Mouse (Mus musculus) kidney, embryonic 16.5 days (tissue): ENCODE results near the gene Nus1. TPM values are rescaled to one million over a fixed set of nuclear protein-coding genes. Genes with fewer than 3 reads are reported as not detected.

Source experiments
- ATAC-seq: fragments of 200-750 bp; cut with Nextera tagmentation; 2 replicates; pipeline ENCODE4 v1.8.0; 2017; ENCODE audit warnings: moderate TSS enrichment; ENCODE audit not compliant: low FRiP score, low TSS enrichment
- H3K27ac ChIP-seq: fragments of 300-500 bp; sonication (generic); 2 replicates; pipeline ENCODE4 v1.5.1; 2014; ENCODE audit warnings: low read length
- H3K27me3 ChIP-seq: fragments of 300-500 bp; sonication (generic); 2 replicates; pipeline ENCODE4 v1.6.1; 2014; ENCODE audit warnings: low read length, control low read depth, mixed read lengths; ENCODE audit not compliant: insufficient read depth
- H3K36me3 ChIP-seq: fragments of 300-500 bp; sonication (generic); 2 replicates; pipeline ENCODE4 v1.6.1; 2014; ENCODE audit warnings: low read length, control low read depth, mixed read lengths; ENCODE audit not compliant: insufficient read depth
- H3K4me1 ChIP-seq: fragments of 300-500 bp; sonication (generic); 2 replicates; pipeline ENCODE4 v1.6.1; 2014; ENCODE audit warnings: low read length, control low read depth, mixed read lengths; ENCODE audit not compliant: insufficient read depth
- H3K4me2 ChIP-seq: fragments of 300-500 bp; sonication (generic); replicated peaks from 2 replicates; pipeline ENCODE4 v1.6.1; 2014; ENCODE audit warnings: low read depth, low read length
- H3K4me3 ChIP-seq: fragments of 300-500 bp; sonication (generic); 2 replicates; pipeline ENCODE4 v1.5.1; 2014; ENCODE audit warnings: mild to moderate bottlenecking, low read length
- H3K9ac ChIP-seq: fragments of 300-500 bp; sonication (generic); replicated peaks from 2 replicates; pipeline ENCODE4 v1.6.1; 2014; ENCODE audit warnings: low read length
- H3K9me3 ChIP-seq: fragments of 300-500 bp; sonication (generic); 2 replicates; pipeline ENCODE4 v1.6.1; 2016; ENCODE audit warnings: low read length, control low read depth
- WGBS: fragments of 180-500 bp; shearing (Covaris S2); extraction: QIAGEN DNeasy Blood & Tissue Kit; methylation state at CpG from one replicate; pipeline ENCODE4 v1.1.7; 2014; 5-methylcytosine and 5-hydroxymethylcytosine counted together
- polyA plus RNA-seq: library from polyadenylated mRNA; unstranded; fragments of >200 nt; fragmentation: Nextera tagmentation; extraction: Ambion mirVana; gene quantifications from 2 replicates; pipeline ENCODE4 v1.2.1, GENCODE M21; 2015

Nus1 gene
- polyA plus RNA-seq, 1 experiment from 2014 or later, result 15.8 TPM

DNA sequence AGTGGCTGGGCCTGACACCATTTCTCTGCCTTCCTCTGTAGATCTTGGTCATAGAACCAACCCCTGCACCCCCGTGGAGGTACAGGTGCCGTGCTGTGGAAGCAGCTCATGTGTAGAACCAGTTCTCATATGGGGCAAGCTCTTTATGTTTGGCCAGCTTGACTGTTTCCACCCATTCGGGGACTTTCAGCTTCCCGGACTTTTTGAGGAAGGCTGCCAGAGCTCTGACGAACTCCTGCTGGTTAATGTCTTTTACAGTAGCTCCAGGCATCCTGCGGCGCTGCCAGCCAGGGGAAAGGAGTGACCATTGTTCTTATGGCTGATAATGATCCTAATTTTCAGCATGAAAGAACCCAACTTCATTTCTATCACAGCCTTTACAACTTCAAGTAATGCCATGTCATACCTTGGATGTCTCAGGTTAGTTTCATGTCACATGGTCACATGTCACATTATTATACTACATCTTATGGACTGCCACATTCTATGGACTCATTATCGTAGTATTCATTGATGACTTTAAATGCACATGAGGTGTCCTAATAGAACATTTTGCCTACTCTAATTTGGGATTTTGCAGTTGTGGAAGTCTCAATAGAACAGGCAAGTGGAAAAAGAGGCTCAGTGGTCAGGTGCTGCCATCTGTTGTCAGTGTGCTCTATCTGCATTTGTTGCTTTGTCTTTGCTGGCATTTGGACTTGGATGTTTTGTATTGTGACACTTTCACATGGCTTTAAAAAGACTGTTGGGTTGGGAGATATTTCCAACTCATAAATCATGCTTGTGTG lies 32.3 kb upstream of the Nus1 start:
- no peak overlapping the region for H3K4me3 ChIP-seq
- H3K9ac ChIP-seq, result no peak overlapping the region
- ATAC-seq, result no peak
- H3K27me3 ChIP-seq, result no peaks in the 10 kb centered on the region
- H3K4me2 ChIP-seq, result no peak overlapping the region
- WGBS, result 39% methylated on average over 8 of the region's 8 CpGs
- H3K9me3 ChIP-seq, result no peaks in the 10 kb centered on the region
- peaks cover 12% of the 10 kb centered on the region for H3K4me1 ChIP-seq
- no peaks in the 10 kb centered on the region for H3K36me3 ChIP-seq
- no peak overlapping the region for H3K27ac ChIP-seq

- Histone ChIP-seq H3K27me3 (no peaks in the 10 kb centered on the region), H3K27ac (no peak overlapping the region), H3K4me3 (no peak overlapping the region), H3K4me2 (no peak overlapping the region), H3K36me3 (no peaks in the 10 kb centered on the region), H3K9ac (no peak overlapping the region), H3K4me1 (peaks cover 9% of the 10 kb centered on the region), H3K9me3 (no peaks in the 10 kb centered on the region)
- no peak for ATAC-seq
- WGBS, result 78% methylated on average over 4 of the region's 4 CpGs
Measured at GRCm38 (mm10) chr10:52387192-52387591, 30.2 kb upstream of the Nus1 start.

- no peak within 1 kb of the TSS for H3K9ac ChIP-seq
- no peak for ATAC-seq
- H3K9me3 ChIP-seq, result no peaks in the 10 kb centered on the region
- no peak within 1 kb of the TSS for H3K4me3 ChIP-seq
- H3K4me2 ChIP-seq, result no peak within 1 kb of the TSS
- H3K36me3 ChIP-seq, result no peaks in the 10 kb centered on the region
- H3K4me1 ChIP-seq, result no peaks in the 10 kb centered on the region
- H3K27ac ChIP-seq, result no peak within 1 kb of the TSS
- no peaks in the 10 kb centered on the region for H3K27me3 ChIP-seq
- WGBS, result 78% methylated on average over 5 of the region's 5 CpGs
Measured at GRCm38 (mm10) chr10:52388922-52389430, 28.4 kb upstream of the Nus1 start, which contains the start of gene Nepn. Gene Nepn (plus strand): TSS chr10:52388972.

- Histone ChIP-seq H3K4me1 (no peaks in the 10 kb centered on the region), H3K27me3 (no peaks in the 10 kb centered on the region), H3K4me2 (no peak overlapping the region), H3K9me3 (no peaks in the 10 kb centered on the region), H3K36me3 (no peaks in the 10 kb centered on the region), H3K9ac (no peak overlapping the region), H3K4me3 (no peak overlapping the region), H3K27ac (no peak overlapping the region)
- WGBS, result 65% methylated on average over 3 of the region's 3 CpGs
- ATAC-seq, result no peak
Measured at GRCm38 (mm10) chr10:52389438-52389837, 27.9 kb upstream of the Nus1 start.

DNA sequence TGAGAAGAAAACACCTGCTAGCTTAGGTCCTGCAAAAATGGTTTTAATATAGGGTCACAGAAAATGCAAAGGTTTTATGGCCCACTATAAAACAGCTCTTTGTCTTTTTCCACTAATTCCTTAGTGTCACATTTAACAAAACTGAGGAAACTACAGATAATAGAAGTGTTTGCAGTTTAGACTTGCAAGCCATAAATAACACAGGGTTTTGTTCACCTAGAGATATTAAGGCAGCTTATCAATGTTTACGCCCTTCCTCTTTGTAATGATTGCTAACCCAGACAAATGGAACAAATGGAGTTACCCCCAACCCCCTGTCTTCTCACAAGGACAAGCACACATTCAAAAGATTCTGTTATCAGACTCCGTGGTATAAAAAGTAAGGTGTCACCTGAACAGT lies 26.1 kb upstream of the Nus1 start:
- H3K36me3 ChIP-seq, result no peaks in the 10 kb centered on the region
- no peak overlapping the region for H3K4me3 ChIP-seq
- H3K9me3 ChIP-seq, result no peaks in the 10 kb centered on the region
- 79% methylated on average over 2 of the region's 2 CpGs for whole genome bisulfite sequencing
- H3K27ac ChIP-seq, result no peak overlapping the region
- H3K9ac ChIP-seq, result no peak overlapping the region
- H3K27me3 ChIP-seq, result no peaks in the 10 kb centered on the region
- no peak overlapping the region for H3K4me2 ChIP-seq
- H3K4me1 ChIP-seq, result no peaks in the 10 kb centered on the region
- no peak for ATAC-seq

- no peak overlapping the region for H3K4me2 ChIP-seq
- H3K4me1 ChIP-seq, result no peaks in the 10 kb centered on the region
- WGBS, result 90% methylated on average over 3 of the region's 3 CpGs
- no peak overlapping the region for H3K27ac ChIP-seq
- H3K27me3 ChIP-seq, result no peaks in the 10 kb centered on the region
- H3K9ac ChIP-seq, result no peak overlapping the region
- H3K9me3 ChIP-seq, result no peaks in the 10 kb centered on the region
- no peak overlapping the region for H3K4me3 ChIP-seq
- no peak for ATAC-seq
- no peaks in the 10 kb centered on the region for H3K36me3 ChIP-seq
Measured at GRCm38 (mm10) chr10:52396647-52397046, 20.7 kb upstream of the Nus1 start.

DNA sequence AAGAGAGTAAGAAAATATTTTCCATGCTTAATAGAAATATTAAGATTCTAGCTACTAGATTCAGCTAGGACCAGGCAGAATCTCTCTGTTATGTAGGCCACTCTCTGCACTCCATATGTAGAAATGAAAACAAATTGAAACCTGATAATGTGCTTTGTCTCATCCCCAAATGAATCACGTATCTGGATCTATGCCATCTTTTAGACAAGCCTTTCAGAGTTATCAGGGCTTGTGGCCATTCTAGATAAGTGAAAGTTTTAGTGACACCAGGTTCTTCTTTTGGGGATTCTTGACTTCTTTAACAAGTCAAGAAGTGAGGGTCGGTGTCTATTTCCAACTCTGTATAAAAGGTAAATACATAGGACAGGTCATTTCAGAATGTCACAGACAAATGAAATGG lies 18.6 kb upstream of the Nus1 start:
- 82% methylated on average over 2 of the region's 2 CpGs for WGBS
- ATAC-seq, result no peak
- no peak overlapping the region for H3K27ac ChIP-seq
- no peaks in the 10 kb centered on the region for H3K4me1 ChIP-seq
- no peaks in the 10 kb centered on the region for H3K27me3 ChIP-seq
- H3K36me3 ChIP-seq, result no peaks in the 10 kb centered on the region
- H3K4me3 ChIP-seq, result no peak overlapping the region
- no peak overlapping the region for H3K9ac ChIP-seq
- no peak overlapping the region for H3K4me2 ChIP-seq
- H3K9me3 ChIP-seq, result no peaks in the 10 kb centered on the region

- Histone ChIP-seq H3K9ac (no peak overlapping the region), H3K27ac (no peak overlapping the region), H3K9me3 (no peaks in the 10 kb centered on the region), H3K4me2 (no peak overlapping the region), H3K4me1 (no peaks in the 10 kb centered on the region), H3K36me3 (no peaks in the 10 kb centered on the region), H3K27me3 (no peaks in the 10 kb centered on the region), H3K4me3 (no peak overlapping the region)
- WGBS, result 59% methylated on average over 3 of the region's 3 CpGs
- ATAC-seq, result no peak
Measured at GRCm38 (mm10) chr10:52399722-52400121, 17.6 kb upstream of the Nus1 start.

DNA sequence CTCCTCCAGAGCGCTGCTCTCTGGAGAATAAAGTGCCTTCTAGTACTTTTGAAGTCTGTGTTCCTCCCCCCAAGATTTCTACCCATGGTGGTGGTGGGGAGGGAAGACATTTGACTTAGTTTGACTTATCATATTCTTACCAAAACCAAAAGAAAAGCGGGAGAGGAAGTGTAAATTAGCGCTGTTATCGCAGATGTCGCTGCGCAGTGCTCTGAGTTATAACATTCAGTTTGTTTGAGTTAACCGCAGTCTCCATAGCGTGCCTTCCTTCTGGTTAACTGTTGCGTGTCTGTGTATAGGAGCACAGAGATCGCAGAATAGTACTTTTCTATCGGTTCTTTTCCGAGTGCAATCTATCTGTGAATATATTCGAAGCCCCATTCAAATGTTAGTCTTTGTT lies 12.2 kb upstream of the Nus1 start:
- Histone ChIP-seq H3K4me1 (no peaks in the 10 kb centered on the region), H3K36me3 (no peaks in the 10 kb centered on the region)

GRCm38 (mm10) chr10:52407526-52407925 lies 9.8 kb upstream of the Nus1 start:
- H3K4me3 ChIP-seq, result no peak overlapping the region
- H3K9ac ChIP-seq, result no peak overlapping the region
- no peaks in the 10 kb centered on the region for H3K9me3 ChIP-seq
- 77% methylated on average over 2 of the region's 2 CpGs for WGBS
- H3K4me2 ChIP-seq, result no peak overlapping the region
- ATAC-seq, result no peak
- H3K36me3 ChIP-seq, result no peaks in the 10 kb centered on the region
- peak overlapping the region; percentile 62; the same call in 1 of the 2 replicates for H3K27ac ChIP-seq
- no peaks in the 10 kb centered on the region for H3K27me3 ChIP-seq
- H3K4me1 ChIP-seq, result no peaks in the 10 kb centered on the region

More for the DNA sequence above, 12.2 kb upstream of the Nus1 start:
- Histone ChIP-seq H3K9ac (no peak overlapping the region), H3K4me3 (no peak overlapping the region), H3K4me2 (no peak overlapping the region), H3K27ac (no peak overlapping the region), H3K9me3 (no peaks in the 10 kb centered on the region), H3K27me3 (no peaks in the 10 kb centered on the region)
- WGBS, result 91% methylated on average over 13 of the region's 13 CpGs
- no peak for ATAC-seq
